ENCODE assay signal across 34 mouse cellular contexts in the genomic region with DNA sequence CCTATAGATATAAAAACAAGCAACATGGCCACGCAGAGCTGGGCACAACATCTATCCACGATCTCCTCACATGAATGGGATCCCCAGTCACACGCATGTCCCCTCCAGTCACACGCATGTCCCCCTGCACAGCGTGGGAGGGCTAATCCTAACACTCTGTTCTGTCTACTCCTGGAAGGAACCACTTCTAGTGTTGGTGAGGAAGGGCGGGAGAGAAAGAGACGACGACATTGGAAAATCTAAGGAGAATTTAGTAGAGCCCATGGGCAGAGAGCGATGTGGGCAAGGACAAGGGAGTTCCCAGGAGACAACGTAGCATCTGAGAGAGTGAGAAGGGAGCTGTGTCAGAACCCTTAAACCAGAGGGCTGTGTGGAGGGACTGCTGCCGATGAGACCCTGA. TPM values are rescaled to one million over a fixed set of nuclear protein-coding genes. Genes with fewer than 3 reads are reported as not detected.
"Had no signal": no experiment of that assay in that cellular context is flagged by ENCODE, and none has a peak within 500 bp of the region (broad histone marks: within the 10 kb centered on the region; RNA-seq: fewer than 3 reads in every experiment).

No protein-coding gene starts in this region.

- ATAC-seq: hindbrain, postnatal 0 days; intestine, embryonic 16.5 days; liver, embryonic 12.5 days had no signal

- H3K4me2 ChIP-seq: heart, embryonic 13.5 days; heart, embryonic 15.5 days; hindbrain, embryonic 13.5 days; hindbrain, embryonic 15.5 days; kidney, embryonic 15.5 days; limb, embryonic 13.5 days; limb, embryonic 15.5 days; liver, embryonic 12.5 days had no signal

- H3K9me3 ChIP-seq: heart, embryonic 10.5 days; heart, embryonic 13.5 days; heart, embryonic 15.5 days; hindbrain, embryonic 13.5 days; hindbrain, embryonic 15.5 days; kidney, embryonic 15.5 days; limb, embryonic 13.5 days; limb, embryonic 15.5 days; liver, embryonic 12.5 days had no signal

- DNase-seq: gastrocnemius, postnatal 14 days; gastrocnemius, postnatal 36 days; heart, adult 18-20 months; heart, postnatal 14 days; heart, postnatal 36 days; kidney, adult 11 months; kidney, adult 2 months; kidney, adult 9 months; kidney, postnatal 14 days; kidney, postnatal 36 days; layer of hippocampus, adult 9-11 months; layer of hippocampus, postnatal 36 days; left cerebral cortex, postnatal 4 days had no signal

- H3K4me3 ChIP-seq: heart, embryonic 10.5 days; heart, embryonic 13.5 days; heart, embryonic 15.5 days; hindbrain, embryonic 13.5 days; hindbrain, embryonic 15.5 days; kidney, embryonic 15.5 days; limb, embryonic 13.5 days; limb, embryonic 15.5 days; liver, embryonic 12.5 days had no signal

- H3K9ac ChIP-seq: heart, embryonic 13.5 days; heart, embryonic 15.5 days; hindbrain, embryonic 13.5 days; hindbrain, embryonic 15.5 days; kidney, embryonic 15.5 days; limb, embryonic 13.5 days; limb, embryonic 15.5 days; liver, embryonic 12.5 days had no signal

- H3K27ac ChIP-seq: heart, embryonic 10.5 days; heart, embryonic 13.5 days; heart, embryonic 15.5 days; hindbrain, embryonic 13.5 days; hindbrain, embryonic 15.5 days; hindbrain, postnatal 0 days; kidney, embryonic 15.5 days; kidney, postnatal 0 days; limb, embryonic 13.5 days; limb, embryonic 15.5 days; liver, embryonic 12.5 days had no signal

- H3K27me3 ChIP-seq: heart, embryonic 13.5 days; heart, embryonic 15.5 days; hindbrain, embryonic 13.5 days; hindbrain, embryonic 15.5 days; kidney, embryonic 15.5 days; limb, embryonic 13.5 days; limb, embryonic 15.5 days; liver, embryonic 12.5 days had no signal

RNA-seq across cellular contexts. Expression of gene Ptcra, which starts 7.0 kb away (rescaled TPM):
- total RNA-seq: gastrocnemius, adult 18-20 months; gastrocnemius, adult 8-10 months; gastrocnemius, postnatal 14 days; gastrocnemius, postnatal 36 days; heart, adult 18-20 months; heart, postnatal 36 days; hematopoietic stem cell, adult 5-6 weeks; hindbrain, postnatal 0 days; left cerebral cortex, postnatal 10 days; left cerebral cortex, postnatal 25 days; left cerebral cortex, postnatal 4 days; liver, adult 2 months had no signal
- polyA plus RNA-seq: gonadal fat pad, adult 2 months; heart, postnatal 0 days; large intestine, adult 2 months had no signal

RNA-seq across cellular contexts. Expression of gene Gnmt, which starts 41.6 kb away (rescaled TPM):
- total RNA-seq: hematopoietic stem cell, adult 5-6 weeks; layer of hippocampus, postnatal 36 days had no signal
